Mouse (Mus musculus): ENCODE measurements around the gene Notch3.

DNA sequence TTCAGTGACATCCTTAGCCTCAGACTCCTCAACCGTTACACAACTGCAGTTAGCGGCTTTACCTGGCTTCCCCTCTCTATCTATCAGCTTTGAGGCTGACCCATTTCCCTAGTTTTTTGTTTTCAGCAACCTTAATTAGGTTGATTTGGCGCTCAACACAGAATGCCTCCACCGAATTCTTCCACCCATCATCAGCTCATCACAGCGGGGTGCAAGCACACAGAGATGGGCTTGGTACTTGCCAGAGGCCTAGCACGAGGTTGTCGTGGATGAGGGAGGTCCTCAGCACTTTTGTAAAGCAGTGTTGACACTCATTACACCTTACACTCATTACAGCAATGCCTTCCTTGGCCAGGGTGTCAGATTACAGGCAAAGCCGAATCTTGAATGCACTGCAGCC lies 16.4 kb upstream of the Notch3 start:
- TF ChIP-seq POLR2A (IDR thresholded peaks at IDR 0.05; ENCODE audit: low read depth, low read length) (no peak), CTCF (conservative IDR thresholded peaks at IDR 0.05; ENCODE audit: insufficient read depth, insufficient read length, low read depth, low read length) (no peak)

Data from kidney, adult 2 months (tissue).